Mouse (Mus musculus) embryonic facial prominence, embryonic 13.5 days (tissue): ENCODE results near the gene Arl15. TPM values are rescaled to one million over a fixed set of nuclear protein-coding genes. Genes with fewer than 3 reads are reported as not detected.

Experiments used
- ATAC-seq: fragments of 200-750 bp; cut with Nextera tagmentation; 2 replicates; pipeline ENCODE4 v1.8.0; 2017; ENCODE audit warnings: low read depth; ENCODE audit not compliant: insufficient number of reproducible peaks, insufficient read depth, low FRiP score, low TSS enrichment
- H3K27ac ChIP-seq: fragments of 300-500 bp; sonication (generic); 2 replicates; pipeline ENCODE4 v1.5.1; 2015; ENCODE audit warnings: moderate library complexity, mild to moderate bottlenecking, inconsistent platforms
- H3K27me3 ChIP-seq: fragments of 300-500 bp; sonication (generic); 2 replicates; pipeline ENCODE4 v1.6.1; 2015; ENCODE audit warnings: mild to moderate bottlenecking, inconsistent platforms
- H3K36me3 ChIP-seq: fragments of 300-500 bp; sonication (generic); 2 replicates; pipeline ENCODE4 v1.6.1; 2015; ENCODE audit warnings: mild to moderate bottlenecking, inconsistent platforms
- H3K4me1 ChIP-seq: fragments of 300-500 bp; sonication (generic); 2 replicates; pipeline ENCODE4 v1.6.1; 2015; ENCODE audit warnings: inconsistent platforms
- H3K4me2 ChIP-seq: fragments of 300-500 bp; sonication (generic); 2 replicates; pipeline ENCODE4 v1.6.1; 2015; ENCODE audit warnings: moderate library complexity, mild to moderate bottlenecking, inconsistent platforms
- H3K4me3 ChIP-seq: fragments of 300-500 bp; sonication (generic); 2 replicates; pipeline ENCODE4 v1.5.1; 2015; ENCODE audit warnings: mild to moderate bottlenecking, inconsistent platforms
- H3K9ac ChIP-seq: fragments of 300-500 bp; sonication (generic); 2 replicates; pipeline ENCODE4 v1.6.1; 2015; ENCODE audit warnings: mild to moderate bottlenecking, inconsistent platforms
- H3K9me3 ChIP-seq: fragments of 300-500 bp; sonication (generic); 2 replicates; pipeline ENCODE4 v1.6.1; 2016; ENCODE audit warnings: inconsistent platforms
- WGBS: fragments of 180-500 bp; shearing (Covaris S2); methylation state at CpG from one replicate; pipeline ENCODE4 v1.1.7; 2015; ENCODE audit warnings: mixed read lengths; 5-methylcytosine and 5-hydroxymethylcytosine counted together
- polyA plus RNA-seq: library from polyadenylated mRNA; unstranded; fragments of >200 nt; fragmentation: Nextera tagmentation; extraction: Ambion mirVana; gene quantifications from 2 replicates; pipeline ENCODE4 v1.2.1, GENCODE M21; 2015

Gene Arl15
- polyA plus RNA-seq, 1 experiment from 2014 or later: 16.5 TPM

DNA sequence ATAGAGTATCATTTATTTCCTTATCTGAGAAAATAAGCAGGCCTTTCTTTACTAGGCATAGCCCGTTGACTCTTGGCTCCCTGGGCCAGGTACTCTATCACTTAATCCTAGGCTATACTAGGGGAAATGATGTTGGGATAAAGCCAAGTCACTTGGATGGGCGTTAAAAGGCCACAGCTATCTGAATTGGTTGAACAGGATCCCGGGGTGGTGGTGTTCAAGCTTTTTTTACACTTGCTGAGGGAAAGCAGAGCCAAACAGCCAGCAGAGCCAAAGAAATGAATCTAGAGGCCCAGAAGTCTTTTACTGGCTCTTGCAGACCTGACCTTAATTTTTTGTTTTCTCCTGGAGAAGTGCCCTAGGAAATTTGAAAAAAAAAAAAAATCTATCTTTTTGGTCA lies 145.4 kb downstream of the Arl15 start:
- Histone ChIP-seq H3K9ac (no peak overlapping the region), H3K4me3 (no peak overlapping the region), H3K36me3 (no peaks in the 10 kb centered on the region), H3K4me2 (no peak overlapping the region), H3K9me3 (no peaks in the 10 kb centered on the region), H3K4me1 (peaks cover 9% of the 10 kb centered on the region), H3K27ac (no peak overlapping the region), H3K27me3 (no peaks in the 10 kb centered on the region)
- 75% methylated on average over 3 of the region's 3 CpGs for WGBS
- ATAC-seq: no peak

GRCm38 (mm10) chr13:113940151-113940550 lies 145.8 kb downstream of the Arl15 start:
- Histone ChIP-seq H3K27me3 (no peaks in the 10 kb centered on the region), H3K27ac (no peak overlapping the region), H3K4me3 (no peak overlapping the region), H3K9ac (no peak overlapping the region), H3K9me3 (no peaks in the 10 kb centered on the region), H3K4me1 (peaks cover 9% of the 10 kb centered on the region), H3K36me3 (no peaks in the 10 kb centered on the region), H3K4me2 (no peak overlapping the region)
- WGBS: 85% methylated on average over 7 of the region's 7 CpGs
- ATAC-seq: no peak

DNA sequence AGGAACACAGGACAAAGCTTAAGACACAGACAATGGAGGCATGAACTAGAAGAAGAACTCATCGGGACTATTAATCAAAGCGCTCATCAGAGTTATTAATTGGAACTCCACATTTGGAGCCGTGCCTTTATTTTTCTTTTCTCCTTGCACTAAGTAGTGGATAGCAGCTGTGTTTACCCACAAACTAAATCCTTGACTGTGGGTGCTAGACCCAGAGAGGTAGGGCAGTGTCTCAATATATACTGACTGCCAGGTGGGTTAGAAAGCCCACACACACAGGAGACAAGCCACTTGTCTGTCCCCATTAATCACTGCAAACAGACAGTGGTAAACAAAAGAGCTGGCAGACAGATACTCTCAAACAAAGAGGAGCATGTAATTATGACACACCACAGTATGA lies 147.6 kb downstream of the Arl15 start:
- Histone ChIP-seq H3K27ac (no peak overlapping the region), H3K4me3 (no peak overlapping the region), H3K4me2 (no peak overlapping the region), H3K36me3 (no peaks in the 10 kb centered on the region), H3K27me3 (no peaks in the 10 kb centered on the region), H3K9ac (no peak overlapping the region), H3K9me3 (no peaks in the 10 kb centered on the region), H3K4me1 (peaks cover 9% of the 10 kb centered on the region)
- WGBS: 91% methylated on average over 3 of the region's 3 CpGs
- no peak for ATAC-seq

- WGBS: 52% methylated on average over 4 of the region's 4 CpGs
- Histone ChIP-seq H3K4me1 (peaks cover 8% of the 10 kb centered on the region; the same call in 1 of the 2 replicates), H3K4me3 (no peak overlapping the region), H3K27me3 (no peaks in the 10 kb centered on the region), H3K9me3 (no peaks in the 10 kb centered on the region), H3K36me3 (no peaks in the 10 kb centered on the region), H3K9ac (no peak overlapping the region), H3K4me2 (no peak overlapping the region), H3K27ac (no peak overlapping the region)
- no peak for ATAC-seq
Measured at GRCm38 (mm10) chr13:113947546-113947945, 153.2 kb downstream of the Arl15 start.

- Histone ChIP-seq H3K36me3 (no peaks in the 10 kb centered on the region), H3K9ac (no peak overlapping the region), H3K27ac (no peak overlapping the region), H3K4me3 (no peak overlapping the region), H3K9me3 (no peaks in the 10 kb centered on the region), H3K27me3 (no peaks in the 10 kb centered on the region), H3K4me2 (no peak overlapping the region), H3K4me1 (peaks cover 8% of the 10 kb centered on the region; the same call in 1 of the 2 replicates)
- 72% methylated on average over 5 of the region's 5 CpGs for WGBS
- no peak for ATAC-seq
Measured at GRCm38 (mm10) chr13:113949708-113950107, 155.4 kb downstream of the Arl15 start.

DNA sequence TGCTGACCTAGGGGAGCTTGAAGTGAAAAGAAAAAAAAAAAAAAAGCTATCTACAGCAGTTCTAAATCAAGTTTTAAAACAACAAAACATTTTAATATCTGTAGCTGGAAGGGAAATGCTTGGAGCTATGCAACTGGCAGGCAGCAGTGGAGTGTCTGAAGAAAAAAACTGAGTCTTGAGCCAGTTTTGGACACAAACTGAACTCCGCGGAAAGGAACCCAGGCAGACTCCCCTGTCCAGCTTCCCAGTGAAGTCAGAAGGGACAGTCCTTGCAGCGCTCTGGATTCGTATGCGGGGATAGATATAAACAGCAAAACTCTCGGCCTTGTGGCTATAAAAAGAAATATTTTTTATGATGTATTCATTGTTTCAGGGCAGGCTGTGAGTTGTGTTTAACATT lies 155.8 kb downstream of the Arl15 start:
- H3K4me1 ChIP-seq: peaks cover 8% of the 10 kb centered on the region; the same call in 1 of the 2 replicates
- H3K4me3 ChIP-seq: no peak overlapping the region
- H3K27ac ChIP-seq: no peak overlapping the region
- ATAC-seq: no peak
- H3K36me3 ChIP-seq: no peaks in the 10 kb centered on the region
- no peak overlapping the region for H3K9ac ChIP-seq
- H3K9me3 ChIP-seq: no peaks in the 10 kb centered on the region
- H3K4me2 ChIP-seq: no peak overlapping the region
- 69% methylated on average over 6 of the region's 6 CpGs for WGBS
- H3K27me3 ChIP-seq: no peaks in the 10 kb centered on the region

DNA sequence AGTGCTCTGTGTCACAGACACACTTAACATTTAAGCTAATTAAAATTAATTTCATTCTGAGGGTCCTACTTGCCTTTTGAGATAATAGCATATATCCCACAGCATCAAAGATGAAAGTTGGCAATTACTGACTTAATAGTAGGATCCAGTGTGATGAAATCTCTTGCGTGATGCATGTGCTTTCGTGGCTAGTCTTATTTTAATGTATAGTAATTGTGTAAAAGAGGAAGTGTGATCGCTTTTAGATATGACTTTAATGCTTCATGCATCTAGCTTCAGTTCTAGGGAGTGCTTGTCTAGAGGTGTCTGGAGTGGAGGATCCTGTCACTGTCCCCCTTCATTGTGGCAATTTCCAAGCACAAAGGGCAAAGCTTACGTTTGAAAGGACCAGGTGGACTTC lies 163.1 kb downstream of the Arl15 start:
- WGBS: 81% methylated on average over 4 of the region's 4 CpGs
- ATAC-seq: no peak
- Histone ChIP-seq H3K36me3 (no peaks in the 10 kb centered on the region), H3K9me3 (no peaks in the 10 kb centered on the region), H3K9ac (no peak overlapping the region), H3K4me3 (no peak overlapping the region), H3K4me1 (no peaks in the 10 kb centered on the region), H3K27ac (no peak overlapping the region), H3K27me3 (no peaks in the 10 kb centered on the region), H3K4me2 (no peak overlapping the region)

DNA sequence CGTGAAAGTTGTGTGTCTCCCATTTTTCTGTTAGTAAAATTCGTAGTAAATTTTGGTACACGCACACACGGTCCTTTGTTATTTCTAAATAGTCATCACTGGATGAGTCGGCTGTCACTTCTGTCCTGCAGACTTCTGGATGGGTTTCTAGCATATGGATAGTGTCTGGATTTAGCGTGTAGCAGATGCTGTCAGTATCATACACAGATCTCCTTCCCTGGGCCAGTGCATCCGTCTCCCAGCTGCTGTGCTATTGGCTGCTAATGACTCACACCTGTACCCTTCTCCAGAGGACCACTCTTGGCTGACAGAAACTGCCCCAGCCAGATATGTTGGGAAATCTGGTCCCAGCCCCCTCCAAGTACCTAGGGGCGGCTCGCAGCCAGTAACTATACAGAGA lies 170.6 kb downstream of the Arl15 start:
- no peak overlapping the region for H3K4me2 ChIP-seq
- peaks cover 17% of the 10 kb centered on the region for H3K36me3 ChIP-seq
- no peaks in the 10 kb centered on the region for H3K9me3 ChIP-seq
- 0 out of 2 replicates have a peak, but pooled peaks cover 5% of the 10 kb centered on the region for H3K4me1 ChIP-seq
- WGBS: 70% methylated on average over 9 of the region's 9 CpGs
- H3K27me3 ChIP-seq: no peaks in the 10 kb centered on the region
- H3K9ac ChIP-seq: no peak overlapping the region
- no peak overlapping the region for H3K27ac ChIP-seq
- no peak for ATAC-seq
- H3K4me3 ChIP-seq: no peak overlapping the region

- Histone ChIP-seq H3K9ac (no peak overlapping the region), H3K4me1 (peaks cover 12% of the 10 kb centered on the region), H3K36me3 (peaks cover 17% of the 10 kb centered on the region), H3K27ac (no peak overlapping the region), H3K4me2 (no peak overlapping the region), H3K9me3 (no peaks in the 10 kb centered on the region), H3K4me3 (no peak overlapping the region), H3K27me3 (no peaks in the 10 kb centered on the region)
- ATAC-seq: no peak
- WGBS: 71% methylated on average over 5 of the region's 5 CpGs
Measured at GRCm38 (mm10) chr13:113970706-113971105, 176.4 kb downstream of the Arl15 start.

- Histone ChIP-seq H3K36me3 (peaks cover 17% of the 10 kb centered on the region), H3K9ac (no peak overlapping the region)
- whole genome bisulfite sequencing: 79% methylated on average over 7 of the region's 7 CpGs
Measured at GRCm38 (mm10) chr13:113972401-113972800, 178.1 kb downstream of the Arl15 start.

DNA sequence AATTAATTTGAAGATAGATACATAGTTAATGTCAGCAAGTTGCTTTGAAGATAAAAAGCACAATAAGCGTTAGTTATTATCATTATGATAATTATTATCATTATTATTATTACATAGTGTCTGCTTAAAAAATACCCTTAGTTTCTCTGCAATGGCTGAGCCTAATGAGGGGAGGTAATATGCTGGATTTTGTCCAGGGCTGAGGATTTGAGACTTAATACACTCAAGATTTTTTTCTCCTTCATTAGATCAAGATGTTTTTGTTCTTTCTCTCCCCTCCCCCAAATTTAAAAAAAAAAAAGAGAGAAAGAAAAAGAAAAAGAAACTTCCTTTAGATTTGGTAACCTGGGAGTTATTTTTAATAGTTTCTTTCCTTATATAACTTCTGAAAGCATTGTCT lies 180.6 kb downstream of the Arl15 start:
- Histone ChIP-seq H3K36me3 (no peaks in the 10 kb centered on the region), H3K4me2 (no peak overlapping the region), H3K9me3 (no peaks in the 10 kb centered on the region), H3K4me3 (no peak overlapping the region), H3K4me1 (peaks cover 17% of the 10 kb centered on the region), H3K27ac (no peak overlapping the region), H3K27me3 (no peaks in the 10 kb centered on the region), H3K9ac (no peak overlapping the region)
- no peak for ATAC-seq
- WGBS: 47% methylated on average over 1 of the region's 1 CpGs

More at GRCm38 (mm10) chr13:113972401-113972800, 178.1 kb downstream of the Arl15 start:
- no peaks in the 10 kb centered on the region for H3K27me3 ChIP-seq
- no peaks in the 10 kb centered on the region for H3K9me3 ChIP-seq
- no peak overlapping the region for H3K27ac ChIP-seq
- H3K4me2 ChIP-seq: no peak overlapping the region
- no peak for ATAC-seq
- H3K4me3 ChIP-seq: no peak overlapping the region
- H3K4me1 ChIP-seq: peaks cover 17% of the 10 kb centered on the region

- Histone ChIP-seq H3K27ac (peak overlapping the region; percentile 11; the same call in 1 of the 2 replicates), H3K27me3 (no peaks in the 10 kb centered on the region), H3K36me3 (no peaks in the 10 kb centered on the region), H3K4me1 (peaks cover 14% of the 10 kb centered on the region), H3K9me3 (no peaks in the 10 kb centered on the region), H3K9ac (no peak overlapping the region), H3K4me3 (no peak overlapping the region), H3K4me2 (no peak overlapping the region)
- WGBS: 24% methylated on average over 6 of the region's 6 CpGs
- no peak for ATAC-seq
Measured at GRCm38 (mm10) chr13:113975722-113976121, 181.4 kb downstream of the Arl15 start.

DNA sequence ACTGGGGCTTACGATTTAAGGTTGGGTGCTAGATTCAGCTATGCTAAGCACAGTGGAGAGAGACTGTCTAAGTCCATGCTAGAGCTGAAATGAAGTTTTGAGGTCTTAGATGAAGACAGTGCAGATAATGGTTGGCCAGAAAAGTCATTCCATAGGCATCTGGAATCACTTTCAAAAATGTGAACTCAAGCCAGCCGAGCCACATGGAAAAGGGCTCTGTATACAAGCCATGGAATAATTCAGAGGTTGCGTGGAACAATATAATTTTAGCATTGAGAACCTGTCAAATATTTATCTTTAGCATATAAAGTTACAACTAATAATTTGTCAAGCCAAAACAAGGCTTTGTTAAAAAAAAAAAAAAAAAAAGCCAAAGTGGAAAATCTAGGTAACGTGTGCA lies 182.6 kb downstream of the Arl15 start:
- ATAC-seq: no peak
- no peak overlapping the region for H3K27ac ChIP-seq
- H3K4me1 ChIP-seq: peaks cover 18% of the 10 kb centered on the region
- 44% methylated on average over 4 of the region's 4 CpGs for WGBS
- no peak overlapping the region for H3K9ac ChIP-seq
- H3K36me3 ChIP-seq: no peaks in the 10 kb centered on the region
- H3K4me3 ChIP-seq: no peak overlapping the region
- H3K4me2 ChIP-seq: no peak overlapping the region
- no peaks in the 10 kb centered on the region for H3K27me3 ChIP-seq
- no peaks in the 10 kb centered on the region for H3K9me3 ChIP-seq
